Mouse (Mus musculus) forebrain, embryonic 13.5 days (tissue): ENCODE data around the gene Lhx3. TPM values are rescaled to one million over a fixed set of nuclear protein-coding genes. Genes with fewer than 3 reads are reported as not detected.

Source experiments
- ATAC-seq: fragments of 200-750 bp; cut with Nextera tagmentation; 2 replicates; pipeline ENCODE4 v1.8.0; 2017
- H3K27ac ChIP-seq: fragments of 300-500 bp; sonication (generic); 2 replicates; pipeline ENCODE4 v1.5.1; 2015; ENCODE audit warnings: inconsistent platforms, mild to moderate bottlenecking, moderate library complexity
- H3K27me3 ChIP-seq: fragments of 300-500 bp; sonication (generic); 2 replicates; pipeline ENCODE4 v1.6.1; 2015; ENCODE audit warnings: mild to moderate bottlenecking, inconsistent platforms
- H3K36me3 ChIP-seq: fragments of 300-500 bp; sonication (generic); 2 replicates; pipeline ENCODE4 v1.6.1; 2015; ENCODE audit warnings: mild to moderate bottlenecking, inconsistent platforms; ENCODE audit not compliant: poor library complexity, severe bottlenecking
- H3K4me1 ChIP-seq: fragments of 300-500 bp; sonication (generic); 2 replicates; pipeline ENCODE4 v1.6.1; 2015; ENCODE audit warnings: inconsistent platforms
- H3K4me2 ChIP-seq: fragments of 300-500 bp; sonication (generic); 2 replicates; pipeline ENCODE4 v1.6.1; 2015; ENCODE audit warnings: inconsistent platforms, mild to moderate bottlenecking, moderate library complexity
- H3K4me3 ChIP-seq: fragments of 300-500 bp; sonication (generic); 2 replicates; pipeline ENCODE4 v1.5.1; 2015; ENCODE audit warnings: mild to moderate bottlenecking, inconsistent platforms
- H3K9ac ChIP-seq: fragments of 300-500 bp; sonication (generic); 2 replicates; pipeline ENCODE4 v1.6.1; 2015; ENCODE audit warnings: mild to moderate bottlenecking, inconsistent platforms
- H3K9me3 ChIP-seq: fragments of 300-500 bp; sonication (generic); replicated peaks from 2 replicates; pipeline ENCODE4 v1.6.1; 2016; ENCODE audit warnings: inconsistent platforms
- WGBS: fragments of 180-500 bp; shearing (Covaris S2); methylation state at CpG from one replicate; pipeline ENCODE4 v1.1.7; 2015; 5-methylcytosine and 5-hydroxymethylcytosine counted together
- polyA plus RNA-seq: library from polyadenylated mRNA; unstranded; fragments of >200 nt; fragmentation: Nextera tagmentation; extraction: Ambion mirVana; gene quantifications from 2 replicates; pipeline ENCODE4 v1.2.1, GENCODE M21; 2015

Lhx3 gene
- polyA plus RNA-seq, 1 experiment from 2014 or later, result 0.21 TPM

GRCm38 (mm10) chr2:26158064-26158463 lies 50.0 kb downstream of the Lhx3 start:
- 86% methylated on average over 9 of the region's 9 CpGs for WGBS
- H3K27ac ChIP-seq, result no peak overlapping the region

GRCm38 (mm10) chr2:26156191-26156977 lies 51.7 kb downstream of the Lhx3 start:
- no peaks in the 10 kb centered on the region for H3K27me3 ChIP-seq
- no peak overlapping the region for H3K4me3 ChIP-seq
- H3K4me2 ChIP-seq, result 0 out of 2 replicates have a peak overlapping the region, but pooled peaks have one; percentile 12

More at GRCm38 (mm10) chr2:26158064-26158463, 50.0 kb downstream of the Lhx3 start:
- H3K36me3 ChIP-seq, result no peaks in the 10 kb centered on the region
- H3K9me3 ChIP-seq, result no peaks in the 10 kb centered on the region
- H3K4me3 ChIP-seq, result no peak overlapping the region
- H3K27me3 ChIP-seq, result no peaks in the 10 kb centered on the region
- H3K4me2 ChIP-seq, result no peak overlapping the region
- no peak overlapping the region for H3K9ac ChIP-seq
- no peak for ATAC-seq
- H3K4me1 ChIP-seq, result peaks cover 16% of the 10 kb centered on the region

GRCm38 (mm10) chr2:26155737-26156136 lies 52.4 kb downstream of the Lhx3 start:
- H3K4me1 ChIP-seq, result peaks cover 16% of the 10 kb centered on the region
- no peak overlapping the region for H3K9ac ChIP-seq
- ATAC-seq, result no peak
- no peak overlapping the region for H3K27ac ChIP-seq
- no peak overlapping the region for H3K4me2 ChIP-seq
- H3K9me3 ChIP-seq, result no peaks in the 10 kb centered on the region
- H3K36me3 ChIP-seq, result no peaks in the 10 kb centered on the region
- H3K27me3 ChIP-seq, result no peaks in the 10 kb centered on the region
- H3K4me3 ChIP-seq, result no peak overlapping the region
- WGBS, result 71% methylated on average over 3 of the region's 3 CpGs

More at GRCm38 (mm10) chr2:26156191-26156977, 51.7 kb downstream of the Lhx3 start:
- no peaks in the 10 kb centered on the region for H3K9me3 ChIP-seq
- 53% methylated on average over 10 of the region's 10 CpGs for WGBS
- H3K9ac ChIP-seq, result 0 out of 2 replicates have a peak overlapping the region, but pooled peaks have one; percentile 8
- H3K4me1 ChIP-seq, result peaks cover 16% of the 10 kb centered on the region
- H3K36me3 ChIP-seq, result no peaks in the 10 kb centered on the region
- peak; percentile 79 for ATAC-seq
- H3K27ac ChIP-seq, result peak overlapping the region; percentile 45

GRCm38 (mm10) chr2:26154586-26154985 lies 53.5 kb downstream of the Lhx3 start:
- Histone ChIP-seq H3K27me3 (no peaks in the 10 kb centered on the region), H3K36me3 (no peaks in the 10 kb centered on the region), H3K4me2 (no peak overlapping the region), H3K9me3 (no peaks in the 10 kb centered on the region), H3K4me3 (no peak overlapping the region), H3K4me1 (peaks cover 16% of the 10 kb centered on the region), H3K9ac (no peak overlapping the region), H3K27ac (no peak overlapping the region)
- 80% methylated on average over 5 of the region's 5 CpGs for WGBS
- no peak for ATAC-seq

GRCm38 (mm10) chr2:26153909-26154340 lies 54.2 kb downstream of the Lhx3 start:
- peak; percentile 70 for ATAC-seq
- Histone ChIP-seq H3K4me1 (peaks cover 16% of the 10 kb centered on the region), H3K36me3 (no peaks in the 10 kb centered on the region), H3K9ac (no peak overlapping the region), H3K9me3 (no peaks in the 10 kb centered on the region), H3K27me3 (no peaks in the 10 kb centered on the region), H3K27ac (no peak overlapping the region), H3K4me3 (no peak overlapping the region), H3K4me2 (no peak overlapping the region)
- WGBS, result 8% methylated on average over 4 of the region's 4 CpGs

GRCm38 (mm10) chr2:26153295-26153694 lies 54.8 kb downstream of the Lhx3 start:
- H3K4me2 ChIP-seq, result no peak overlapping the region
- H3K27me3 ChIP-seq, result no peaks in the 10 kb centered on the region
- ATAC-seq, result no peak
- H3K9me3 ChIP-seq, result no peaks in the 10 kb centered on the region
- no peak overlapping the region for H3K27ac ChIP-seq
- 32% methylated on average over 4 of the region's 4 CpGs for WGBS
- H3K4me1 ChIP-seq, result peaks cover 16% of the 10 kb centered on the region
- no peaks in the 10 kb centered on the region for H3K36me3 ChIP-seq
- H3K9ac ChIP-seq, result no peak overlapping the region
- H3K4me3 ChIP-seq, result no peak overlapping the region

Other genes starting within 250 kb of the Lhx3 start
- 30.7 and 35.1 TPM in 2 replicates for gene Camsap1, start 225.0 kb downstream of the Lhx3 start, polyA plus RNA-seq
- gene Ubac1, start 186.5 kb downstream of the Lhx3 start, polyA plus RNA-seq, result 83.8 and 89.3 TPM in 2 replicates
- 9.4 and 10.6 TPM in 2 replicates for gene Nacc2, start 85.1 kb downstream of the Lhx3 start, polyA plus RNA-seq
- gene Qsox2, start 29.2 kb upstream of the Lhx3 start, polyA plus RNA-seq, result 13.5 and 15.7 TPM in 2 replicates
- 0.18 and 0.35 TPM in 2 replicates for gene Ccdc187, start 86.3 kb upstream of the Lhx3 start, polyA plus RNA-seq
- 97.7 and 120 TPM in 2 replicates for gene Gpsm1, start 107.2 kb upstream of the Lhx3 start, polyA plus RNA-seq
- 31.1 and 32.2 TPM in 2 replicates for gene Dnlz, start 143.8 kb upstream of the Lhx3 start, polyA plus RNA-seq
- 0.72 and 2.0 TPM in 2 replicates for gene Card9, start 152.6 kb upstream of the Lhx3 start, polyA plus RNA-seq
- gene Snapc4, start 172.4 kb upstream of the Lhx3 start, polyA plus RNA-seq, result 25.1 and 30.9 TPM in 2 replicates
- gene Entr1, start 181.0 kb upstream of the Lhx3 start, polyA plus RNA-seq, result 156 and 164 TPM in 2 replicates
- gene Pmpca, start 181.1 kb upstream of the Lhx3 start, polyA plus RNA-seq, result 103 and 111 TPM in 2 replicates
- 18.9 and 19.8 TPM in 2 replicates for gene Inpp5e, start 200.9 kb upstream of the Lhx3 start, polyA plus RNA-seq
- 16.9 and 22.5 TPM in 2 replicates for gene Sec16a, start 236.9 kb upstream of the Lhx3 start, polyA plus RNA-seq